Mouse (Mus musculus): ENCODE measurements around the gene Rplp2. TPM values are rescaled to one million over a fixed set of nuclear protein-coding genes. Genes with fewer than 3 reads are reported as not detected.
"Not testable (repeated sequence)": the region's sequence is repeated elsewhere in the genome, so short reads cannot be mapped to it uniquely, and the experiment has no call there.

Gene Rplp2
- polyA plus RNA-seq (2014; fragmentation: Nextera tagmentation; extraction: Ambion mirVana): 1,504 and 1,535 TPM in 2 replicates

- peak within 1 kb of the TSS; percentile 87 for H3K9ac ChIP-seq (replicated peaks; ENCODE audit: low read depth, low read length)
- H3K27me3 ChIP-seq (ENCODE audit: control insufficient read depth, insufficient read depth, low read length): no peaks in the 10 kb centered on the region
- peak; percentile 88 for ATAC-seq (ENCODE audit: insufficient number of reproducible peaks, insufficient read depth, low FRiP score, low read depth)
- WGBS: under 1% methylated on average over 63 of the region's 63 CpGs
- peak within 1 kb of the TSS; percentile 88 for H3K4me2 ChIP-seq (replicated peaks; ENCODE audit: low read depth, low read length)
- no peaks in the 10 kb centered on the region for H3K9me3 ChIP-seq (ENCODE audit: control insufficient read depth, low read depth, low read length)
- peak within 1 kb of the TSS; percentile 69 for H3K4me3 ChIP-seq (ENCODE audit: low read depth, low read length)
- peaks cover 24% of the 10 kb centered on the region for H3K4me1 ChIP-seq (ENCODE audit: control insufficient read depth, insufficient read depth, low read length)
- H3K27ac ChIP-seq (ENCODE audit: low read length): peak within 1 kb of the TSS; percentile 86
- H3K36me3 ChIP-seq (ENCODE audit: control insufficient read depth, insufficient read depth, low read length): peaks cover 36% of the 10 kb centered on the region
Observed at GRCm38 (mm10) chr7:141447110-141447991, at the start of gene Rplp2. TSS of gene Rplp2 (plus strand) at chr7:141447370.

- peak; percentile 21; the same call in 1 of the 2 replicates for ATAC-seq (ENCODE audit: insufficient number of reproducible peaks, insufficient read depth, low FRiP score, low read depth)
- H3K36me3 ChIP-seq (ENCODE audit: control insufficient read depth, insufficient read depth, low read length): peaks cover 31% of the 10 kb centered on the region
- no peaks in the 10 kb centered on the region for H3K9me3 ChIP-seq (ENCODE audit: control insufficient read depth, low read depth, low read length)
- H3K4me3 ChIP-seq (ENCODE audit: low read depth, low read length): no peak overlapping the region
- no peaks in the 10 kb centered on the region for H3K4me1 ChIP-seq (ENCODE audit: control insufficient read depth, insufficient read depth, low read length)
- H3K4me2 ChIP-seq (replicated peaks; ENCODE audit: low read depth, low read length): no peak overlapping the region
- WGBS: 45% methylated on average over 5 of the region's 5 CpGs
- no peak overlapping the region for H3K9ac ChIP-seq (replicated peaks; ENCODE audit: low read depth, low read length)
- no peaks in the 10 kb centered on the region for H3K27me3 ChIP-seq (ENCODE audit: control insufficient read depth, insufficient read depth, low read length)
- H3K27ac ChIP-seq (ENCODE audit: low read length): no peak overlapping the region
Observed at GRCm38 (mm10) chr7:141403305-141403704, 43.9 kb upstream of the Rplp2 start.

DNA sequence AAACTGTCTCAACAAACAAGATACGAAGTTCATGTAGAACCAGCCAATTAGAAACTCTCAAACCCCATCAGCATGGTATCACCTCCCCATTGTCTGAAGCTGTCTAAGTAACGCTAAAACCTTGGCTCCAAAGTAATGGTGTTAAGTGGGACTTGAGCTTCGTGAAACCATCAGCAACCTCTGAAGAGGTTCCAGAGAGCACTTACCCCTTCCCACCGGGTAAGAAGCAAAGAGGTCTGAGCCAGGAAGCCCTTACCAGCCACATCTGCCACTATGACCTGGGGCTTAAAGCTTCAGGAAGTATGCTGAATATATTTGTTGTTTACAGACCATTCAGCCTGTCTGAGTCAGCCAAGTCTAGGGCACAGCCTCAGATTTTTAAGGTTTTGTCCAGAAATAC, 41.7 kb upstream of the Rplp2 start:
- ATAC-seq (ENCODE audit: insufficient number of reproducible peaks, insufficient read depth, low FRiP score, low read depth): no peak
- 78% methylated on average over 4 of the region's 4 CpGs for WGBS
- H3K27ac ChIP-seq (ENCODE audit: low read length): no peak overlapping the region
- H3K4me1 ChIP-seq (ENCODE audit: control insufficient read depth, insufficient read depth, low read length): no peaks in the 10 kb centered on the region
- H3K4me2 ChIP-seq (replicated peaks; ENCODE audit: low read depth, low read length): no peak overlapping the region
- peaks cover 38% of the 10 kb centered on the region for H3K36me3 ChIP-seq (ENCODE audit: control insufficient read depth, insufficient read depth, low read length)
- no peaks in the 10 kb centered on the region for H3K9me3 ChIP-seq (ENCODE audit: control insufficient read depth, low read depth, low read length)
- no peak overlapping the region for H3K4me3 ChIP-seq (ENCODE audit: low read depth, low read length)
- H3K9ac ChIP-seq (replicated peaks; ENCODE audit: low read depth, low read length): no peak overlapping the region
- H3K27me3 ChIP-seq (ENCODE audit: control insufficient read depth, insufficient read depth, low read length): no peaks in the 10 kb centered on the region

- not testable (repeated sequence) for H3K4me3 ChIP-seq (ENCODE audit: low read depth, low read length); H3K4me2 ChIP-seq (replicated peaks; ENCODE audit: low read depth, low read length); H3K27ac ChIP-seq (ENCODE audit: low read length); ATAC-seq (ENCODE audit: insufficient number of reproducible peaks, insufficient read depth, low FRiP score, low read depth); H3K9ac ChIP-seq (replicated peaks; ENCODE audit: low read depth, low read length); H3K27me3 ChIP-seq (ENCODE audit: control insufficient read depth, insufficient read depth, low read length); H3K9me3 ChIP-seq (ENCODE audit: control insufficient read depth, low read depth, low read length); H3K4me1 ChIP-seq (ENCODE audit: control insufficient read depth, insufficient read depth, low read length)
- WGBS: 97% methylated on average over 7 of the region's 7 CpGs
- peaks cover 27% of the 10 kb centered on the region for H3K36me3 ChIP-seq (ENCODE audit: control insufficient read depth, insufficient read depth, low read length)
Observed at GRCm38 (mm10) chr7:141407670-141408069, 39.5 kb upstream of the Rplp2 start.

DNA sequence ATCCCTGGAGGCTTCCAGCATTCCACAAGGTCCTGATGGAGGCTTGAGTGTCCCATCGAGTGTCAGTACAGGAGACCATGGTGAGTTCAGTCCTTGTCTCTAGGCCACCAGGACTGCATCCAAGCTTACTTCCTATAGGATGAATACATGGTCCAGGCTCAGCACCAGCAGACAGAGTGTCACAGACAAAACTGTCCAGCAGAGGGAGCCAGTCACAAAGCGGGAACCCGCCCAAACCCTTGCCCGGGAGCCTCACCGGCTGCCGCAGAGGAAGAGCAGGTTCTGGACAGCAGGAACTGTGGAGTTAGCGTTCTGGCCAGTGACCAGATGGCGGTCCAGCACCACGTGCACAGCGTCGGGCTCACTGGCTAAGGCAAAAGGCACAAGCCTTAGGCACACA, 38.3 kb upstream of the Rplp2 start:
- H3K9ac ChIP-seq (replicated peaks; ENCODE audit: low read depth, low read length): no peak overlapping the region
- WGBS: 14% methylated on average over 11 of the region's 11 CpGs
- H3K27me3 ChIP-seq (ENCODE audit: control insufficient read depth, insufficient read depth, low read length): no peaks in the 10 kb centered on the region
- H3K4me1 ChIP-seq (ENCODE audit: control insufficient read depth, insufficient read depth, low read length): peaks cover 4% of the 10 kb centered on the region; the same call in 1 of the 2 replicates
- H3K27ac ChIP-seq (ENCODE audit: low read length): no peak overlapping the region
- no peak overlapping the region for H3K4me2 ChIP-seq (replicated peaks; ENCODE audit: low read depth, low read length)
- H3K4me3 ChIP-seq (ENCODE audit: low read depth, low read length): no peak overlapping the region
- ATAC-seq (ENCODE audit: insufficient number of reproducible peaks, insufficient read depth, low FRiP score, low read depth): peak; percentile 62; the same call in 1 of the 2 replicates
- H3K36me3 ChIP-seq (ENCODE audit: control insufficient read depth, insufficient read depth, low read length): peaks cover 23% of the 10 kb centered on the region
- no peaks in the 10 kb centered on the region for H3K9me3 ChIP-seq (ENCODE audit: control insufficient read depth, low read depth, low read length)

DNA sequence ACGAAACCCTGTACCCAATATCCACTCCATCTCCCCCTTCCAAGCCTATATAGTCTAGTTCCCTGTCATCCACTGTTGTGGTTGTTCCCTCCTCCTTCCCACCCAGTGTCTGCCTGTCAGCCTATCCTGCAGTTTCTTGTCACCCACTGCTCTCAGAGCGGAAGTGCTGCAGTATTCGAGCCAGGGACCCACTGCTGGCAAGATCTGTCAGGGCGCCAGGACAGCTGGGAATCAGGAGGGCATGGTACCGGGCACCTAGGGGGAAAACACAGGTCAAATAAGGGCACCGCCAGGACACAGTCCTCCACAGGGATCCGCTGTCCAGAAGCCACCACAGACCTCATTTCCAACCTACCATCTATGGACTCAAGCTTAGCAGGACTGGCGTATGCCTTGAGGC, 36.5 kb upstream of the Rplp2 start:
- ATAC-seq (ENCODE audit: insufficient number of reproducible peaks, insufficient read depth, low FRiP score, low read depth): no peak
- 89% methylated on average over 8 of the region's 8 CpGs for WGBS
- peaks cover 8% of the 10 kb centered on the region; the same call in 1 of the 2 replicates for H3K4me1 ChIP-seq (ENCODE audit: control insufficient read depth, insufficient read depth, low read length)
- no peak overlapping the region for H3K4me2 ChIP-seq (replicated peaks; ENCODE audit: low read depth, low read length)
- no peaks in the 10 kb centered on the region for H3K27me3 ChIP-seq (ENCODE audit: control insufficient read depth, insufficient read depth, low read length)
- H3K36me3 ChIP-seq (ENCODE audit: control insufficient read depth, insufficient read depth, low read length): peaks cover 23% of the 10 kb centered on the region
- no peak overlapping the region for H3K9ac ChIP-seq (replicated peaks; ENCODE audit: low read depth, low read length)
- H3K9me3 ChIP-seq (ENCODE audit: control insufficient read depth, low read depth, low read length): no peaks in the 10 kb centered on the region
- no peak overlapping the region for H3K4me3 ChIP-seq (ENCODE audit: low read depth, low read length)
- H3K27ac ChIP-seq (ENCODE audit: low read length): no peak overlapping the region

- Histone ChIP-seq H3K36me3 (ENCODE audit: control insufficient read depth, insufficient read depth, low read length) (peaks cover 23% of the 10 kb centered on the region), H3K9me3 (ENCODE audit: control insufficient read depth, low read depth, low read length) (no peaks in the 10 kb centered on the region), H3K27ac (ENCODE audit: low read length) (no peak overlapping the region), H3K27me3 (ENCODE audit: control insufficient read depth, insufficient read depth, low read length) (no peaks in the 10 kb centered on the region), H3K9ac (replicated peaks; ENCODE audit: low read depth, low read length) (no peak overlapping the region), H3K4me2 (replicated peaks; ENCODE audit: low read depth, low read length) (no peak overlapping the region), H3K4me3 (ENCODE audit: low read depth, low read length) (no peak overlapping the region), H3K4me1 (ENCODE audit: control insufficient read depth, insufficient read depth, low read length) (peaks cover 8% of the 10 kb centered on the region; the same call in 1 of the 2 replicates)
- whole genome bisulfite sequencing: 100% methylated on average over 1 of the region's 1 CpGs
- ATAC-seq (ENCODE audit: insufficient number of reproducible peaks, insufficient read depth, low FRiP score, low read depth): no peak
Observed at GRCm38 (mm10) chr7:141411667-141412066, 35.5 kb upstream of the Rplp2 start.

DNA sequence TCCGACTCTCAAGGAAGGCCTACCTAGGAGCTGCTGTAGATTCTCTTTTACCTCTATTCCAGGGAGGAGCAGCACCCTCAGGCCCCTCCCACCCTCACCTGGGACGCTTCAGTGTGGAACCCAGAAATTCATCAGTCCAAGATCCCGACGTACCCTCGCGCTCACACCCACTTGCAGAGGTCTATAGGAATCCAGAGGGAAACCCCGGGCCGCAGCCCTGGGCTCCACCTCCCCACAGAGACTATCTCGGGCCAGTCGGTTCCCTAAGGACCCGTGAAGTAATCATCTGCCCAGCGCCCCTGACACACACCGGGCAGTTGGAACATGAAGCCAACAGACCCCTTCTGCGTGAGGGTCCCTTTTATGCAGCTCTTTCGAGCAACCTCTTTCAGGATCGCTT, 33.8 kb upstream of the Rplp2 start:
- Histone ChIP-seq H3K27me3 (ENCODE audit: control insufficient read depth, insufficient read depth, low read length) (no peaks in the 10 kb centered on the region), H3K27ac (ENCODE audit: low read length) (peak overlapping the region; percentile 77), H3K4me3 (ENCODE audit: low read depth, low read length) (peak overlapping the region; percentile 74), H3K9me3 (ENCODE audit: control insufficient read depth, low read depth, low read length) (no peaks in the 10 kb centered on the region), H3K36me3 (ENCODE audit: control insufficient read depth, insufficient read depth, low read length) (peaks cover 19% of the 10 kb centered on the region), H3K9ac (replicated peaks; ENCODE audit: low read depth, low read length) (peak overlapping the region; percentile 71), H3K4me2 (replicated peaks; ENCODE audit: low read depth, low read length) (peak overlapping the region; percentile 66), H3K4me1 (ENCODE audit: control insufficient read depth, insufficient read depth, low read length) (peaks cover 8% of the 10 kb centered on the region; the same call in 1 of the 2 replicates)
- WGBS: 2% methylated on average over 16 of the region's 16 CpGs
- ATAC-seq (ENCODE audit: insufficient number of reproducible peaks, insufficient read depth, low FRiP score, low read depth): no peak

Measured in stomach, embryonic 14.5 days (tissue).